Mouse (Mus musculus) forebrain, embryonic 11.5 days (tissue): ENCODE measurements around the gene Exoc3l2. TPM values are rescaled to one million over a fixed set of nuclear protein-coding genes. Genes with fewer than 3 reads are reported as not detected.

ENCODE experiments used
- ATAC-seq: fragments of 200-750 bp; cut with Nextera tagmentation; replicated peaks from 2 replicates; pipeline ENCODE4 v1.8.0; 2017; ENCODE audit warnings: moderate TSS enrichment; ENCODE audit not compliant: low FRiP score
- DNase-seq: peaks from one replicate; pipeline ENCODE4 v3.0.0-alpha.2; 2017; ENCODE audit warnings: low spot score
- H3K27ac ChIP-seq: fragments of 300-500 bp; sonication (generic); 2 replicates; pipeline ENCODE4 v1.5.1; 2014; ENCODE audit warnings: low read depth, low read length
- H3K27me3 ChIP-seq: fragments of 300-500 bp; sonication (generic); 2 replicates; pipeline ENCODE4 v1.6.1; 2014; ENCODE audit warnings: mild to moderate bottlenecking, low read length, mixed read lengths; ENCODE audit not compliant: control insufficient read depth, insufficient read depth
- H3K36me3 ChIP-seq: fragments of 300-500 bp; sonication (generic); 2 replicates; pipeline ENCODE4 v1.6.1; 2014; ENCODE audit warnings: mild to moderate bottlenecking, low read length, moderate library complexity, mixed read lengths; ENCODE audit not compliant: control insufficient read depth, insufficient read depth
- H3K4me1 ChIP-seq: fragments of 300-500 bp; sonication (generic); replicated peaks from 2 replicates; pipeline ENCODE4 v1.6.1; 2014; ENCODE audit warnings: low read length, mixed read lengths; ENCODE audit not compliant: control insufficient read depth, insufficient read depth
- H3K4me2 ChIP-seq: fragments of 300-500 bp; sonication (generic); 2 replicates; pipeline ENCODE4 v1.6.1; 2014; ENCODE audit warnings: low read depth, mild to moderate bottlenecking, low read length, moderate library complexity, mixed read lengths; ENCODE audit not compliant: severe bottlenecking
- H3K4me3 ChIP-seq: fragments of 300-500 bp; sonication (generic); 2 replicates; pipeline ENCODE4 v1.5.1; 2014; ENCODE audit warnings: low read depth, low read length
- H3K9ac ChIP-seq: fragments of 300-500 bp; sonication (generic); 2 replicates; pipeline ENCODE4 v1.6.1; 2014; ENCODE audit warnings: low read length
- H3K9me3 ChIP-seq: fragments of 300-500 bp; sonication (generic); 2 replicates; pipeline ENCODE4 v1.6.1; 2016; ENCODE audit warnings: low read length, mixed read lengths; ENCODE audit not compliant: control insufficient read depth
- WGBS: fragments of 180-500 bp; shearing (Covaris S2); extraction: QIAGEN DNeasy Blood & Tissue Kit; methylation state at CpG from one replicate; pipeline ENCODE4 v1.1.7; 2014; 5-methylcytosine and 5-hydroxymethylcytosine counted together
- polyA plus RNA-seq: library from polyadenylated mRNA; unstranded; fragments of >200 nt; fragmentation: Nextera tagmentation; extraction: Ambion mirVana; gene quantifications from 2 replicates; pipeline ENCODE4 v1.2.1, GENCODE M21; 2014

The Exoc3l2 gene
- polyA plus RNA-seq, 1 experiment from 2014 or later = 1.4 TPM

GRCm38 (mm10) chr7:19426888-19427287, 36.2 kb upstream of the Exoc3l2 start:
- H3K27me3 ChIP-seq = peaks cover 1% of the 10 kb centered on the region; the same call in 1 of the 2 replicates
- no peak overlapping the region for H3K27ac ChIP-seq
- no peak overlapping the region for H3K4me2 ChIP-seq
- H3K36me3 ChIP-seq = peaks cover 12% of the 10 kb centered on the region; the same call in 1 of the 2 replicates
- H3K9ac ChIP-seq = no peak overlapping the region
- no peak overlapping the region for H3K4me3 ChIP-seq
- 90% methylated on average over 6 of the region's 6 CpGs for WGBS
- ATAC-seq (no peak), DNase-seq (no peak)
- H3K9me3 ChIP-seq = no peaks in the 10 kb centered on the region
- H3K4me1 ChIP-seq = no peaks in the 10 kb centered on the region

- no peak overlapping the region for H3K27ac ChIP-seq
- no peak overlapping the region for H3K4me3 ChIP-seq
- peaks cover 23% of the 10 kb centered on the region for H3K36me3 ChIP-seq
- no peak for ATAC-seq
- WGBS = 74% methylated on average over 15 of the region's 15 CpGs
- no peak overlapping the region for H3K9ac ChIP-seq
- DNase-seq = no peak
- H3K4me2 ChIP-seq = no peak overlapping the region
- H3K9me3 ChIP-seq = no peaks in the 10 kb centered on the region
- no peaks in the 10 kb centered on the region; the same call in 1 of the 2 replicates for H3K27me3 ChIP-seq
- no peaks in the 10 kb centered on the region for H3K4me1 ChIP-seq
Measured at GRCm38 (mm10) chr7:19427999-19428650, 35.0 kb upstream of the Exoc3l2 start.

- DNase-seq (no peak), ATAC-seq (no peak)
- Histone ChIP-seq H3K4me3 (no peak overlapping the region), H3K27ac (no peak overlapping the region), H3K4me2 (no peak overlapping the region), H3K27me3 (no peaks in the 10 kb centered on the region), H3K9me3 (no peaks in the 10 kb centered on the region), H3K9ac (no peak overlapping the region), H3K4me1 (no peaks in the 10 kb centered on the region), H3K36me3 (peaks cover 34% of the 10 kb centered on the region)
- 73% methylated on average over 8 of the region's 8 CpGs for WGBS
Measured at GRCm38 (mm10) chr7:19429726-19430125, 33.4 kb upstream of the Exoc3l2 start.

GRCm38 (mm10) chr7:19430402-19430801, 32.7 kb upstream of the Exoc3l2 start:
- no peaks in the 10 kb centered on the region for H3K27me3 ChIP-seq
- DNase-seq (no peak), ATAC-seq (no peak)
- H3K4me3 ChIP-seq = no peak overlapping the region
- peaks cover 34% of the 10 kb centered on the region for H3K36me3 ChIP-seq
- 92% methylated on average over 6 of the region's 6 CpGs for WGBS
- no peaks in the 10 kb centered on the region for H3K4me1 ChIP-seq
- no peak overlapping the region for H3K4me2 ChIP-seq
- no peaks in the 10 kb centered on the region for H3K9me3 ChIP-seq
- H3K9ac ChIP-seq = no peak overlapping the region
- no peak overlapping the region for H3K27ac ChIP-seq

GRCm38 (mm10) chr7:19432475-19432874, 30.7 kb upstream of the Exoc3l2 start:
- no peaks in the 10 kb centered on the region for H3K4me1 ChIP-seq
- ATAC-seq (no peak), DNase-seq (no peak)
- WGBS = 100% methylated on average over 2 of the region's 2 CpGs
- H3K9ac ChIP-seq = no peak overlapping the region
- H3K27me3 ChIP-seq = no peaks in the 10 kb centered on the region
- H3K4me2 ChIP-seq = no peak overlapping the region
- no peak overlapping the region for H3K4me3 ChIP-seq
- H3K9me3 ChIP-seq = no peaks in the 10 kb centered on the region
- peaks cover 33% of the 10 kb centered on the region for H3K36me3 ChIP-seq
- H3K27ac ChIP-seq = no peak overlapping the region

GRCm38 (mm10) chr7:19436276-19436675, 26.9 kb upstream of the Exoc3l2 start:
- Histone ChIP-seq H3K36me3 (peaks cover 24% of the 10 kb centered on the region), H3K4me2 (no peak overlapping the region), H3K4me3 (no peak overlapping the region), H3K9me3 (no peaks in the 10 kb centered on the region), H3K27ac (no peak overlapping the region), H3K4me1 (no peaks in the 10 kb centered on the region), H3K9ac (no peak overlapping the region), H3K27me3 (no peaks in the 10 kb centered on the region)
- ATAC-seq (no peak), DNase-seq (no peak)
- 98% methylated on average over 2 of the region's 2 CpGs for whole genome bisulfite sequencing

GRCm38 (mm10) chr7:19437048-19437447, 26.1 kb upstream of the Exoc3l2 start:
- WGBS = 82% methylated on average over 9 of the region's 9 CpGs
- no peak overlapping the region for H3K9ac ChIP-seq
- H3K4me3 ChIP-seq = no peak overlapping the region
- H3K27ac ChIP-seq = no peak overlapping the region
- H3K36me3 ChIP-seq = peaks cover 21% of the 10 kb centered on the region
- H3K27me3 ChIP-seq = no peaks in the 10 kb centered on the region
- H3K9me3 ChIP-seq = no peaks in the 10 kb centered on the region
- DNase-seq (no peak), ATAC-seq (no peak)
- no peak overlapping the region for H3K4me2 ChIP-seq
- no peaks in the 10 kb centered on the region for H3K4me1 ChIP-seq

- 91% methylated on average over 9 of the region's 9 CpGs for WGBS
- Histone ChIP-seq H3K4me2 (no peak overlapping the region), H3K4me1 (no peaks in the 10 kb centered on the region), H3K27me3 (no peaks in the 10 kb centered on the region), H3K9me3 (no peaks in the 10 kb centered on the region), H3K27ac (no peak overlapping the region), H3K36me3 (peaks cover 3% of the 10 kb centered on the region; the same call in 1 of the 2 replicates), H3K9ac (no peak overlapping the region), H3K4me3 (no peak overlapping the region)
- DNase-seq = no peak
- no peak for ATAC-seq
Measured at GRCm38 (mm10) chr7:19441448-19442091, 21.6 kb upstream of the Exoc3l2 start.

- no peaks in the 10 kb centered on the region for H3K27me3 ChIP-seq
- no peak overlapping the region for H3K4me2 ChIP-seq
- no peak overlapping the region for H3K9ac ChIP-seq
- H3K9me3 ChIP-seq = no peaks in the 10 kb centered on the region
- no peak overlapping the region for H3K4me3 ChIP-seq
- H3K4me1 ChIP-seq = no peaks in the 10 kb centered on the region
- ATAC-seq = no peak; the same call in 1 of the 2 replicates
- WGBS = 47% methylated on average over 3 of the region's 3 CpGs
- peak; percentile 87 for DNase-seq
- peaks cover 3% of the 10 kb centered on the region; the same call in 1 of the 2 replicates for H3K36me3 ChIP-seq
- H3K27ac ChIP-seq = no peak overlapping the region
Measured at GRCm38 (mm10) chr7:19443344-19443743, 19.8 kb upstream of the Exoc3l2 start.
